Mouse (Mus musculus): Measurements from ENCODE around the gene Filip1.

GRCm38 (mm10) chr9:79976789-79977188 is 35.9 kb downstream of the Filip1 start:
- TF ChIP-seq CTCF (IDR thresholded peaks at IDR 0.05; ENCODE audit: extremely low read depth, insufficient read depth, insufficient read length, insufficient replicate concordance): no peak
- no peak for TF ChIP-seq POLR2A (IDR thresholded peaks at IDR 0.05; ENCODE audit: low read depth, low read length)

Measured in spleen, adult 2 months (tissue).